Mouse (Mus musculus) bone marrow, adult 2 months (tissue): ENCODE measurements around the gene Snrpg.
A peak's percentile ranks its signal among the peaks of the same experiment; 100 is the strongest.

Experiments
- CTCF ChIP-seq: fragments of 200-500 bp; IDR thresholded peaks from 2 replicates; pipeline ENCODE4 v1.5.1; 2011; ENCODE audit warnings: low read length, control low read depth; ENCODE audit not compliant: control insufficient read depth, insufficient read depth
- POLR2A ChIP-seq: fragments of 200-500 bp; IDR thresholded peaks from 2 replicates; pipeline ENCODE4 v1.6.1; 2011; ENCODE audit warnings: low read depth, mild to moderate bottlenecking, control low read depth, low read length, borderline replicate concordance; ENCODE audit not compliant: control insufficient read depth

DNA sequence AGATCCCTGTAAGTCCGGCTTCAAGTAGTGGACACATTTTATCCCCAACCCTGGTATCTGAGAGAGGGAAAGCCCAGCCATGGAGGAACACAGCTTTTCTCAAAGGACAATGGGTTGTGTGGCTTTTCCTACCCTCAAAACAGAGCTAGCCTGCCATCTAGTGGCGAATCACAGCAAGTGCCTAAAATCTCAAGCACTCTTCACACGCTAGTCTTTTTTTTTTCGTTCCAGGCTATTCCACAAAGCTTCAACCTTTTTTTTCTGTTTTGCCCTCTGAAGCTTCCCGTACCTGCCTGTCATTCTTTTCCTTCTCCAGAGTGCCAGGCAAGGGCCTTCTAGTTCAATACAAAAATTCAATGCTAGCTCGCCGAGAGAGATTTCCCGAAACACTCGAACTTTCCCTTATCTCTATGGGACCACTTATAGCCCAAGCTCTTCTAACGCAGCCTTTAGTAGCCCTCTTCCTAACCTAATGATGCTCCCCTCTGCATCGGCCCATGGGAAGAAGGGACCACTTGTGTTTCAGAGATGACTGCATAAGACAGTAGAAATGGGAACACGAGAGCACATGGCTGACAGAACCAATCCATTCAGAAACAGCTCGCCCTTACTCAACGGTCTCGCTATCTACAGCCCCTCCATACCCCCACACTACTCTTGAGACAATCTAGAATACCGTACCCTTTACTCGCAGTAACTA, 6.5 kb upstream of the Snrpg start:
- TF ChIP-seq CTCF (peak; percentile 73), POLR2A (no peak)
